Mouse (Mus musculus) forebrain, embryonic 11.5 days (tissue): ENCODE results near the gene Ttpal. TPM values are rescaled to one million over a fixed set of nuclear protein-coding genes. Genes with fewer than 3 reads are reported as not detected.

Experiments used
- ATAC-seq: fragments of 200-750 bp; cut with Nextera tagmentation; replicated peaks from 2 replicates; pipeline ENCODE4 v1.8.0; 2017; ENCODE audit warnings: moderate TSS enrichment; ENCODE audit not compliant: low FRiP score
- DNase-seq: peaks from one replicate; pipeline ENCODE4 v3.0.0-alpha.2; 2017; ENCODE audit warnings: low spot score
- H3K27ac ChIP-seq: fragments of 300-500 bp; sonication (generic); 2 replicates; pipeline ENCODE4 v1.5.1; 2014; ENCODE audit warnings: low read depth, low read length
- H3K27me3 ChIP-seq: fragments of 300-500 bp; sonication (generic); 2 replicates; pipeline ENCODE4 v1.6.1; 2014; ENCODE audit warnings: mild to moderate bottlenecking, low read length, mixed read lengths; ENCODE audit not compliant: control insufficient read depth, insufficient read depth
- H3K36me3 ChIP-seq: fragments of 300-500 bp; sonication (generic); 2 replicates; pipeline ENCODE4 v1.6.1; 2014; ENCODE audit warnings: mild to moderate bottlenecking, low read length, moderate library complexity, mixed read lengths; ENCODE audit not compliant: control insufficient read depth, insufficient read depth
- H3K4me1 ChIP-seq: fragments of 300-500 bp; sonication (generic); replicated peaks from 2 replicates; pipeline ENCODE4 v1.6.1; 2014; ENCODE audit warnings: low read length, mixed read lengths; ENCODE audit not compliant: control insufficient read depth, insufficient read depth
- H3K4me2 ChIP-seq: fragments of 300-500 bp; sonication (generic); 2 replicates; pipeline ENCODE4 v1.6.1; 2014; ENCODE audit warnings: low read depth, mild to moderate bottlenecking, low read length, moderate library complexity, mixed read lengths; ENCODE audit not compliant: severe bottlenecking
- H3K4me3 ChIP-seq: fragments of 300-500 bp; sonication (generic); 2 replicates; pipeline ENCODE4 v1.5.1; 2014; ENCODE audit warnings: low read depth, low read length
- H3K9ac ChIP-seq: fragments of 300-500 bp; sonication (generic); 2 replicates; pipeline ENCODE4 v1.6.1; 2014; ENCODE audit warnings: low read length
- H3K9me3 ChIP-seq: fragments of 300-500 bp; sonication (generic); 2 replicates; pipeline ENCODE4 v1.6.1; 2016; ENCODE audit warnings: low read length, mixed read lengths; ENCODE audit not compliant: control insufficient read depth
- WGBS: fragments of 180-500 bp; shearing (Covaris S2); extraction: QIAGEN DNeasy Blood & Tissue Kit; methylation state at CpG from one replicate; pipeline ENCODE4 v1.1.7; 2014; 5-methylcytosine and 5-hydroxymethylcytosine counted together
- polyA plus RNA-seq: library from polyadenylated mRNA; unstranded; fragments of >200 nt; fragmentation: Nextera tagmentation; extraction: Ambion mirVana; gene quantifications from 2 replicates; pipeline ENCODE4 v1.2.1, GENCODE M21; 2014

Gene Ttpal
- polyA plus RNA-seq, 1 experiment from 2014 or later: 43.5 TPM

DNA sequence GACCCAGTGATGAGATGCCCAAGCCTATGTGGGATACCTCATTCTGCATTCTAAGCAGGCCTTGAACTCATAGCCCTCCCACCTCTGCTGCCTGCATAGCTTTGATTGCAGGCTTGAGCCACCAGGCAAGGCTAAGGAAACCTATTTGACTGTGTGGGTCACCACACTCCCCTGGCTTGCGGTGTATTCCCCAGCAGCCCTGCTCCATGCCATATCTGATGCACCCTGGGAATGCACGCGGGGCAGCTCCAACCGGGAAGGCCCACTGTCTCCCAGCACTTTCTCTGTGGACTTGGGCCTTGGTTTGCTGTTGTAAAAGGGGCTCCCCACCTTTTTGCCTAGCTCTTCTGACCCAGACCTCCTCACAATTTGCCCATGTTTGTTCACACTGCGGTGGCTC lies 11.1 kb downstream of the Ttpal start:
- Histone ChIP-seq H3K27ac (no peak overlapping the region), H3K4me3 (no peak overlapping the region), H3K9ac (no peak overlapping the region), H3K36me3 (no peaks in the 10 kb centered on the region; the same call in none of the 2 replicates), H3K9me3 (no peaks in the 10 kb centered on the region), H3K4me1 (no peaks in the 10 kb centered on the region), H3K27me3 (no peaks in the 10 kb centered on the region), H3K4me2 (no peak overlapping the region)
- DNase-seq (no peak), ATAC-seq (no peak)
- WGBS: 91% methylated on average over 5 of the region's 5 CpGs

DNA sequence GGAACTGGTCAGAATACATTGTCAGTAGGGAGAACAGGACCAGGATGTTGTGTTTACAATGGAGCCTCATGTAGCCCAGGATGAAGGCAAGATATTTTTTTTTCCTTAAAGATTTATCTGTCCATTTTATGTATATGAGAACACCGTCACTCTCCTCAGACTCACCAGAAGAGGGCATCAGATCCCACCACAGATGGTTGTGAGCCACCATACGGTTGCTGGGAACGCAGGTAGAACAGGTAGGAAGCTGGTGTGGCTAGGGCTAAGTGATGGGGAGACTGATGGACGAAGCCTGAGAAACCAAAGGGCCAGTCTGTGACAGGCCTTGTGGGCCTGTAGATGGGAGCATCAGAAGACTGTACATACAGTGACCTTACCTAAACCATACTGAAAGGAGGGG lies 11.9 kb downstream of the Ttpal start:
- Histone ChIP-seq H3K27me3 (no peaks in the 10 kb centered on the region), H3K4me1 (no peaks in the 10 kb centered on the region), H3K36me3 (no peaks in the 10 kb centered on the region; the same call in none of the 2 replicates), H3K27ac (no peak overlapping the region), H3K9me3 (no peaks in the 10 kb centered on the region), H3K9ac (no peak overlapping the region), H3K4me3 (no peak overlapping the region), H3K4me2 (no peak overlapping the region)
- DNase-seq: no peak
- ATAC-seq: no peak
- 88% methylated on average over 4 of the region's 4 CpGs for WGBS

DNA sequence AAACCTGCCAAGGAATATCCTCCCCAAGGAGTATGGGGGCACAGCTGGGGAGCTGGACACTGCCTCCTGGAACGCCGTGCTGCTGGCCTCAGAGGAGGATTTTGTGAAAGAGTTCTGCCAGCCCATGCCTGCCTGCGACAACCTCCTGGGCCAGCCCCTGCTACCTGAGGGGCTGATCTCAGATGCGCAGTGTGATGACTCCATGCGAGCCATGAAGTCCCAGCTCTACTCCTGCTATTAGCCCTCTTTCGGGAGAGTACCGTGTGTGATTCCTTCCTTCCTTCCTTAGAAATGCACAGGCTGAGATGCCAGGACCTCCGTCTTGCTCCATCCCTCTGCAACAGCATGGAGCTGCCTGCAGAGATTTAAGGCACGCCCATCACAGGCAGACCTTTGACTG lies 13.3 kb downstream of the Ttpal start:
- no peaks in the 10 kb centered on the region for H3K4me1 ChIP-seq
- ATAC-seq (no peak), DNase-seq (no peak)
- no peaks in the 10 kb centered on the region for H3K9me3 ChIP-seq
- H3K27me3 ChIP-seq: no peaks in the 10 kb centered on the region
- WGBS: 91% methylated on average over 9 of the region's 9 CpGs
- no peak overlapping the region for H3K4me2 ChIP-seq
- no peaks in the 10 kb centered on the region; the same call in none of the 2 replicates for H3K36me3 ChIP-seq
- no peak overlapping the region for H3K4me3 ChIP-seq
- H3K9ac ChIP-seq: no peak overlapping the region
- no peak overlapping the region for H3K27ac ChIP-seq

DNA sequence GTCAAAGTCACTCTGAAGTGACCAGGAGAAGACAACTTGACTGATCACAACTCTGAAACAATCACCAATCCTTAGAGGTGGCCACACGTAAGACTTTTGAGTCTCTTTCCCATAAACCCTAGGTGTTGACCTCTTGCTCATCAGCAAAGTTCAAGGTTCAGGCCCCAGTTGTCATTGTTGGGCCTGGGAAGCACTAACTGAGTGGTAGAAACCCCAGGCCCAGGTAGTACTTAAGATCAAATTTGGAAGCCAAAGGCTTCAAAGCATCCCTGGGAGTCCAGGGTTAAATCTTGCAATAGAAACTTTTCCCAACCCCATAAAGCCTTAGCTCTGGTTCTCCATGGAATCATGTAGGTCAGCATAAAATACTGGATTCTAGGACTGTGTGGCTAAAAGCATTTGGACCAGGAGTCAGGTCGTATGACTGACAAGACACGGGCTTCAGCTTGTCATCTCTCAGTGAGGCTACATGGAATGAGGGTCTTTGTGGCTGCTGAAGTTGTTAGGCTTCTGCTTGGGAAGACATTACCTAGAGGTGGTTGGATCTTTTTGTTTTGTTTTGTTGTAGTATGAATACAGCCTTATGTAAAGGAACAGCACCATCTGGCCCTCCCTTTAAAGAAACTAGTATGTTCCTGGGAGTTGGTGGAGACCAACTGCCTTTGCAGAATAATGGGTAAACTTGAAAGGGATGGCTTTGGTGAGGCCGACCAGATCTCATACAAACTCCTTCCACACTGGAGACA lies 14.0 kb downstream of the Ttpal start:
- Histone ChIP-seq H3K4me1 (no peaks in the 10 kb centered on the region), H3K4me2 (no peak overlapping the region), H3K9ac (no peak overlapping the region), H3K9me3 (no peaks in the 10 kb centered on the region), H3K4me3 (no peak overlapping the region), H3K36me3 (no peaks in the 10 kb centered on the region; the same call in none of the 2 replicates), H3K27me3 (no peaks in the 10 kb centered on the region), H3K27ac (no peak overlapping the region)
- DNase-seq (no peak), ATAC-seq (no peak)
- WGBS: 85% methylated on average over 4 of the region's 4 CpGs

DNA sequence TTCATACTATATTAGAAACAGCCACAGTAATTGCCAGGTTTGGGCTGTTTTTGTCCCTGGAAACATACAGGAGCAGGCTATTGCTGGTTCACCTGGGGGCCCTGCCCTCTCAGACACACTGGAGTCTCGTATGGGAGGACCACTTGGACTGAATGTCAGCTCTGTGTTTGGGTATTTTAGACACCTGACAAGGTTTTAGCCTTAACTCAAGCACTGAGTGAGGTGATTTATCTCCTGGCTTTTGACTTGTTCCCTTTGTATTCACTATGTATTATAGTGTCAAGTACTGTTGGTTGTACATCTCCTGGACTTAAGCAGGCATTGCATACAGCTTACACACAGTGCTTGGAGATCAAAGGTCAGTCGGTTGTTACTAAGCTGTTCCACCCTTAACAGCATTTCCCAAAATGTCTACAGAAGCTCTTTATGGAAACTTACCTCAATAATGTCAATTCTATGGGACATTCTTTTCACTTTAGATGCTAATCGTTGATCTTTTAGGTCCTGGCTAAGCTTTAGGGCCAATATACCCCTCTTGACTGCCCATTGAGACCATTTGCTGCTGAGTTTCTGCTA lies 14.6 kb downstream of the Ttpal start:
- Histone ChIP-seq H3K36me3 (no peaks in the 10 kb centered on the region; the same call in none of the 2 replicates), H3K27ac (no peak overlapping the region), H3K4me1 (no peaks in the 10 kb centered on the region), H3K4me2 (no peak overlapping the region), H3K4me3 (no peak overlapping the region), H3K27me3 (no peaks in the 10 kb centered on the region), H3K9me3 (no peaks in the 10 kb centered on the region), H3K9ac (no peak overlapping the region)
- no peak for ATAC-seq
- 90% methylated on average over 3 of the region's 3 CpGs for WGBS
- no peak for DNase-seq

DNA sequence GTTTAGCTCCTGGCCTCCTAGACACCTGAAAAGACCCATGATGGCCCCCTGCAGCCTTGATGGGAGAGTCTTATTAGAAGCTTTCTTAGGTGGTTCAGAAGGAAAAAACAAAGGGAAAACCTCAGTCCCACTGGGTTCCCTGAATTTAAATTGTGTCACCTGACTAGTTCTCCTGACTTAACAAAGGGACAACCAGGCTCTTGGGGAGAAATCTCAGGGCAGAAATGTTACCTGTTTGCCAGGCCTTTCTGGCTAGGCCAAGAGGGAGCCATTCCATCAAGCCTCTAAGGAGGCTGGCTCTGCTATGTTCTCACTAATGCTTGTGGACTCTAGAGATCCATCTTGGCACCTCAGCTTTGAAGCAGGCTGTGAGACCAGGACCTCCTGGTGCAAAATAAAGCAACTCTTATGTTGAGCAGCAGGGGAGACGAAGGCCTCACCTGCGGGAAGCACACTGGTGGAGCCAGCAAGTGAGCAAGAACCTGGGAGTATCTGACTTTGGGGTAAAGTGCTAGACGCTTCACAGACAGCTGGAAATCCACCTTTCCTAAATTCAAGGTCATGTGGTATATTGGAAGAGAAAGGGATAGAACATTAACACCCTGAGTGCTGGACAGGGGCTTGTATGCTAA lies 15.2 kb downstream of the Ttpal start:
- no peaks in the 10 kb centered on the region for H3K4me1 ChIP-seq
- H3K36me3 ChIP-seq: no peaks in the 10 kb centered on the region; the same call in none of the 2 replicates
- no peak for DNase-seq
- H3K4me3 ChIP-seq: no peak overlapping the region
- H3K9ac ChIP-seq: no peak overlapping the region
- 91% methylated on average over 3 of the region's 3 CpGs for WGBS
- H3K4me2 ChIP-seq: no peak overlapping the region
- no peak for ATAC-seq
- no peaks in the 10 kb centered on the region for H3K9me3 ChIP-seq
- no peak overlapping the region for H3K27ac ChIP-seq
- no peaks in the 10 kb centered on the region for H3K27me3 ChIP-seq

DNA sequence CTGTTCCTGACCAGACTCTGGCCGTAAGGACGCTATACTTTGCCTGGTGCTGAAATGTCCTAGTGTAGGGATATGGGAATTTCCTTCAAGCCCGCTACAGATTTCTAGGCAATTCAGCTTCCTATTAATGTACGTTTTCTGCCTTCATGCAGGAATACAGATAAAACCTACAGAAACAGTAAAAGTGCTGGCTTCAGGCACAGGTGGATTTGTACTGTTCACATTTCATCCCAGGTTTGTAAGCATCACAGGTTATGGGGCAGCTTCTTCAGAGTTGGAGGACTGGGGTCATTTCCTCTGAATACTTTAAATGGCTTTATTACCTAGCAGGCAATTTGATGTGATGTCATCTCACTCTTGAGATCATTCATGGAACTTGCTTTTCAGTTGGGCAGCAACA lies 15.8 kb downstream of the Ttpal start:
- no peak overlapping the region for H3K27ac ChIP-seq
- H3K4me3 ChIP-seq: no peak overlapping the region
- no peaks in the 10 kb centered on the region; the same call in none of the 2 replicates for H3K36me3 ChIP-seq
- no peak overlapping the region for H3K4me2 ChIP-seq
- no peak for ATAC-seq
- WGBS: 92% methylated on average over 4 of the region's 4 CpGs
- H3K27me3 ChIP-seq: no peaks in the 10 kb centered on the region
- no peak overlapping the region for H3K9ac ChIP-seq
- H3K4me1 ChIP-seq: no peaks in the 10 kb centered on the region
- no peak for DNase-seq
- no peaks in the 10 kb centered on the region for H3K9me3 ChIP-seq

DNA sequence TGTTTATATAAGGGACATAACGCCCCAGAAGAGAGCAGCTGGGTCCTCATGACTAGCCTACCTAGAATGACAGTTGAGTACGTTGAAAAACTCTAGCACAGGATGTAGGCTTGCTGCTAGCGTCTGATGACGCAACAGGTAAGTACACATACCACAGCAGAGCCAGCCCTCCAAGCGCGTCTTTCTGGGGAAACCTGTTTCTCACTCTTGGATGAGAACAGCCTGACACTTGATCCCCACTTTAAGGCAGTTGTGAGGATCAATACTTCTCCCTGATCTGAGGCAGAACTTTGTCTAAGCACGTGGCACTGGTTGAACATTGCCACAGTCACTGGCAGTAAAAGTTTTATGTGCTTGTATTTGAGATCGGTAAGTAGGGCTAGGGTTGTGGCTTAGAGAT lies 18.3 kb downstream of the Ttpal start:
- Histone ChIP-seq H3K4me1 (no peaks in the 10 kb centered on the region), H3K27ac (no peak overlapping the region), H3K9me3 (no peaks in the 10 kb centered on the region), H3K4me3 (no peak overlapping the region), H3K27me3 (no peaks in the 10 kb centered on the region), H3K36me3 (no peaks in the 10 kb centered on the region; the same call in 1 of the 2 replicates), H3K4me2 (no peak overlapping the region), H3K9ac (no peak overlapping the region)
- WGBS: 92% methylated on average over 8 of the region's 8 CpGs
- ATAC-seq (no peak), DNase-seq (no peak)
